In the genomic region with DNA sequence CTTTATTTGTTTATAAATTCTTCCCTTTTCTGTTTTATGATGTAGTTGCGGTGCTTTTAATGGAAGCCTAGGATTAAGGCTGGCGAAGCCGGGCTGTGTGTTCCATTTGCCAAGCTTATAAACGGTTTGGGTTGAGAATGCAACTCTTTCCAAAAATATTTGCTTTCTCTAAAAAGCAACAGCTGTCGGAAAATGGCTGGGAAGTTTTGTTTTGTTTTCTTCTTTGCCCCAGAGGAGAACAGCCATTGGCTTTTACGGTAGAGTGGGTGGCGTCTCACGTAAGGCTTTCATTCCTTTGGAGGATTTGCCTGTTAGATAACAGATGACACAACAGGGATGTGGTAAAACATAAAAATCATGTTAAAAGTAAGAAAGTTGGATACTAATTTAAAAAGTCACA, we compare ENCODE assay signal across 16 mouse cellular contexts.
DNase-seq lines count a peak whose midpoint lies in the region; ATAC-seq and TF ChIP-seq lines count a peak whose summit lies in the region.
"Had no signal": no experiment of that assay in that cellular context is flagged by ENCODE, and none has a peak within 500 bp of the region (broad histone marks: within the 10 kb centered on the region; RNA-seq: fewer than 3 reads in every experiment).

No protein-coding gene starts in this region.

- TF ChIP-seq POLR2A in lung, adult 2 months (IDR thresholded peaks at IDR 0.05; ENCODE audit: borderline replicate concordance, extremely low read depth, low read depth, low read length) = no peak

- H3K4me3 ChIP-seq in heart, postnatal 0 days (ENCODE audit: low read depth, low read length) = no peak overlapping the region
- no peak overlapping the region for H3K4me3 ChIP-seq in heart, embryonic 12.5 days
- H3K4me3 ChIP-seq in lung, embryonic 15.5 days = no peak overlapping the region
- no peak overlapping the region for H3K4me3 ChIP-seq in lung, adult 2 months (replicated peaks; ENCODE audit: extremely low read depth, low read depth, low read length)
- H3K4me3 ChIP-seq in intestine, postnatal 0 days (ENCODE audit: low read depth, low read length) = no peak overlapping the region
- no peak overlapping the region for H3K4me3 ChIP-seq in stomach, postnatal 0 days (ENCODE audit: low read depth, low read length)
- H3K4me3 ChIP-seq: erythroblast, embryonic 14.5 days; liver, embryonic 13.5 days; midbrain, embryonic 13.5 days had no signal

- no peaks in the 10 kb centered on the region for H3K9me3 ChIP-seq in heart, postnatal 0 days (replicated peaks; ENCODE audit: control insufficient read depth, low read length)
- H3K9me3 ChIP-seq in heart, embryonic 12.5 days (replicated peaks) = no peaks in the 10 kb centered on the region
- H3K9me3 ChIP-seq in lung, embryonic 15.5 days = no peaks in the 10 kb centered on the region
- H3K9me3 ChIP-seq in intestine, postnatal 0 days (ENCODE audit: control insufficient read depth) = no peaks in the 10 kb centered on the region
- H3K9me3 ChIP-seq in stomach, postnatal 0 days (ENCODE audit: control insufficient read depth, low read length) = no peaks in the 10 kb centered on the region
- H3K9me3 ChIP-seq: liver, embryonic 13.5 days; midbrain, embryonic 13.5 days had no signal

- no peaks in the 10 kb centered on the region for H3K4me1 ChIP-seq in heart, postnatal 0 days (ENCODE audit: control insufficient read depth, insufficient read depth)
- H3K4me1 ChIP-seq in heart, embryonic 12.5 days (replicated peaks) = 0 out of 2 replicates have a peak, but pooled peaks cover 6% of the 10 kb centered on the region
- peaks cover 4% of the 10 kb centered on the region; the same call in 1 of the 2 replicates for H3K4me1 ChIP-seq in lung, embryonic 15.5 days
- H3K4me1 ChIP-seq in lung, adult 2 months (ENCODE audit: control insufficient read depth, insufficient read depth, low read length) = no peaks in the 10 kb centered on the region
- no peaks in the 10 kb centered on the region for H3K4me1 ChIP-seq in intestine, postnatal 0 days (replicated peaks; ENCODE audit: control insufficient read depth, insufficient read depth, low read length)
- no peaks in the 10 kb centered on the region for H3K4me1 ChIP-seq in stomach, postnatal 0 days (replicated peaks; ENCODE audit: control insufficient read depth, insufficient read depth)
- H3K4me1 ChIP-seq: liver, embryonic 13.5 days; midbrain, embryonic 13.5 days had no signal

- no peak overlapping the region for H3K9ac ChIP-seq in heart, postnatal 0 days (replicated peaks; ENCODE audit: low read depth, low read length)
- H3K9ac ChIP-seq in heart, embryonic 12.5 days = no peak overlapping the region
- H3K9ac ChIP-seq in lung, embryonic 15.5 days = no peak overlapping the region
- H3K9ac ChIP-seq in intestine, postnatal 0 days (ENCODE audit: low read depth, low read length) = no peak overlapping the region
- no peak overlapping the region for H3K9ac ChIP-seq in stomach, postnatal 0 days (ENCODE audit: low read length)
- H3K9ac ChIP-seq: liver, embryonic 13.5 days; midbrain, embryonic 13.5 days had no signal

- H3K36me3 ChIP-seq in heart, postnatal 0 days (replicated peaks; ENCODE audit: control insufficient read depth, insufficient read depth, low read length) = no peaks in the 10 kb centered on the region
- H3K36me3 ChIP-seq in heart, embryonic 12.5 days = no peaks in the 10 kb centered on the region
- H3K36me3 ChIP-seq in lung, embryonic 15.5 days = no peaks in the 10 kb centered on the region
- H3K36me3 ChIP-seq in intestine, postnatal 0 days (ENCODE audit: control insufficient read depth, insufficient read depth) = no peaks in the 10 kb centered on the region
- H3K36me3 ChIP-seq in stomach, postnatal 0 days (ENCODE audit: control insufficient read depth, insufficient read depth, low read length) = no peaks in the 10 kb centered on the region
- H3K36me3 ChIP-seq: liver, embryonic 13.5 days; midbrain, embryonic 13.5 days had no signal

- 65% methylated on average over 8 of the region's 8 CpGs for WGBS in heart, postnatal 0 days
- 48% methylated on average over 8 of the region's 8 CpGs for WGBS in heart, embryonic 12.5 days
- WGBS in lung, embryonic 15.5 days = 42% methylated on average over 8 of the region's 8 CpGs
- WGBS in lung, adult 2 months = 62% methylated on average over 8 of the region's 8 CpGs
- WGBS in intestine, postnatal 0 days = 32% methylated on average over 8 of the region's 8 CpGs
- 49% methylated on average over 8 of the region's 8 CpGs for WGBS in stomach, postnatal 0 days

- 0 out of 2 replicates have a peak overlapping the region, but pooled peaks have one; percentile 25 for H3K27ac ChIP-seq in heart, postnatal 0 days (ENCODE audit: low read depth)
- H3K27ac ChIP-seq in heart, embryonic 12.5 days (ENCODE audit: poor library complexity, severe bottlenecking) = no peak overlapping the region
- H3K27ac ChIP-seq in lung, embryonic 15.5 days = no peak overlapping the region
- no peak overlapping the region for H3K27ac ChIP-seq in intestine, postnatal 0 days (ENCODE audit: low read depth, low read length)
- no peak overlapping the region for H3K27ac ChIP-seq in stomach, postnatal 0 days (replicated peaks)
- H3K27ac ChIP-seq: hindbrain, postnatal 0 days; liver, embryonic 13.5 days; midbrain, embryonic 13.5 days had no signal

- no peak for ATAC-seq in heart, postnatal 0 days (ENCODE audit: insufficient read depth, low read depth)
- ATAC-seq in heart, embryonic 12.5 days (ENCODE audit: insufficient number of reproducible peaks, low FRiP score) = no peak
- ATAC-seq in lung, embryonic 15.5 days (ENCODE audit: borderline replicate concordance, extremely low read depth, low FRiP score, low TSS enrichment) = no peak
- no peak for ATAC-seq in intestine, postnatal 0 days
- no peak; the same call in 1 of the 2 replicates for ATAC-seq in stomach, postnatal 0 days (ENCODE audit: low FRiP score, low TSS enrichment)
- ATAC-seq: forebrain, embryonic 14.5 days; hindbrain, postnatal 0 days; midbrain, embryonic 13.5 days had no signal

- DNase-seq in heart, postnatal 0 days (ENCODE audit: low spot score) = no peak
- no peak for DNase-seq in lung, adult 2 months
- no peak for DNase-seq in stomach, postnatal 0 days (ENCODE audit: low spot score)
- no peak for DNase-seq in spleen, adult 12 weeks (ENCODE audit: low spot score)
- no peak for DNase-seq in embryo, embryonic 11 days
- DNase-seq: cerebellum, postnatal 14 days; heart, postnatal 4 days; liver, embryonic 13.5 days; thymus, postnatal 4 days had no signal

- H3K4me2 ChIP-seq in heart, postnatal 0 days (ENCODE audit: low read depth, low read length) = no peak overlapping the region
- no peak overlapping the region for H3K4me2 ChIP-seq in heart, embryonic 12.5 days
- H3K4me2 ChIP-seq in lung, embryonic 15.5 days = peak overlapping the region; percentile 25; the same call in 1 of the 2 replicates
- peak overlapping the region; percentile 32; the same call in 1 of the 2 replicates for H3K4me2 ChIP-seq in intestine, postnatal 0 days (replicated peaks; ENCODE audit: low read depth)
- 0 out of 2 replicates have a peak overlapping the region, but pooled peaks have one; percentile 5 for H3K4me2 ChIP-seq in stomach, postnatal 0 days (replicated peaks; ENCODE audit: low read depth)
- H3K4me2 ChIP-seq: liver, embryonic 13.5 days; midbrain, embryonic 13.5 days had no signal

- no peak for TF ChIP-seq CTCF in heart, postnatal 0 days (IDR thresholded peaks at IDR 0.05; ENCODE audit: low read depth)
- TF ChIP-seq CTCF in lung, adult 2 months (IDR thresholded peaks at IDR 0.05; ENCODE audit: insufficient read depth, low read length) = no peak
- TF ChIP-seq CTCF in intestine, postnatal 0 days (IDR thresholded peaks at IDR 0.05; ENCODE audit: low read depth) = no peak
- no peak for TF ChIP-seq CTCF in stomach, postnatal 0 days (IDR thresholded peaks at IDR 0.05; ENCODE audit: low read depth)

- H3K27me3 ChIP-seq in heart, postnatal 0 days (ENCODE audit: control insufficient read depth, insufficient read depth, low read length) = no peaks in the 10 kb centered on the region
- no peaks in the 10 kb centered on the region for H3K27me3 ChIP-seq in heart, embryonic 12.5 days (replicated peaks)
- H3K27me3 ChIP-seq in lung, embryonic 15.5 days = peaks cover 9% of the 10 kb centered on the region; the same call in 1 of the 2 replicates
- no peaks in the 10 kb centered on the region for H3K27me3 ChIP-seq in intestine, postnatal 0 days (replicated peaks; ENCODE audit: control insufficient read depth, insufficient read depth, low read length)
- no peaks in the 10 kb centered on the region for H3K27me3 ChIP-seq in stomach, postnatal 0 days (ENCODE audit: control insufficient read depth, insufficient read depth, low read length)
- H3K27me3 ChIP-seq: liver, embryonic 13.5 days; midbrain, embryonic 13.5 days had no signal

- TF ChIP-seq EP300 in heart, postnatal 0 days (IDR thresholded peaks at IDR 0.05; ENCODE audit: low read depth) = no peak
- peak; percentile 35 for TF ChIP-seq EP300 in stomach, postnatal 0 days (optimal IDR thresholded peaks at IDR 0.05)

Comparison
In these comparisons a context has a peak if more than half of its experiments do, and no peak if none do; other contexts are left out.
1. H3K4me2 ChIP-seq: peak in lung, embryonic 15.5 days (single experiment), intestine, postnatal 0 days (single experiment) and stomach, postnatal 0 days (single experiment); none in heart, postnatal 0 days (single experiment) and heart, embryonic 12.5 days (single experiment).